Mouse (Mus musculus) forebrain, embryonic 14.5 days (tissue): ENCODE data around the gene Chpf2. TPM values are rescaled to one million over a fixed set of nuclear protein-coding genes. Genes with fewer than 3 reads are reported as not detected.
A peak's percentile ranks its signal among the peaks of the same experiment; 100 is the strongest.

Source experiments
- ATAC-seq: fragments of 200-750 bp; cut with Nextera tagmentation; 2 replicates; pipeline ENCODE4 v1.8.0; 2017; ENCODE audit warnings: mild to moderate bottlenecking, moderate library complexity
- DNase-seq: peaks from one replicate; pipeline ENCODE4 v3.0.0-alpha.2; 2015; ENCODE audit warnings: low spot score
- H3K27ac ChIP-seq: fragments of 300-500 bp; sonication (generic); 2 replicates; pipeline ENCODE4 v1.5.1; 2014; ENCODE audit warnings: low read depth, mild to moderate bottlenecking, control low read depth, low read length, moderate library complexity
- H3K27me3 ChIP-seq: fragments of 300-500 bp; sonication (generic); replicated peaks from 2 replicates; pipeline ENCODE4 v1.6.1; 2014; ENCODE audit warnings: low read length, control low read depth, mixed read lengths; ENCODE audit not compliant: control insufficient read depth, insufficient read depth
- H3K36me3 ChIP-seq: fragments of 300-500 bp; sonication (generic); 2 replicates; pipeline ENCODE4 v1.6.1; 2014; ENCODE audit warnings: low read length, control low read depth; ENCODE audit not compliant: control insufficient read depth, insufficient read depth
- H3K4me1 ChIP-seq: fragments of 300-500 bp; sonication (generic); 2 replicates; pipeline ENCODE4 v1.6.1; 2014; ENCODE audit warnings: antibody characterized with exemption, low read length, control low read depth; ENCODE audit not compliant: control insufficient read depth, insufficient read depth
- H3K4me2 ChIP-seq: fragments of 300-500 bp; sonication (generic); 2 replicates; pipeline ENCODE4 v1.6.1; 2014; ENCODE audit warnings: mild to moderate bottlenecking, control low read depth, low read length
- H3K4me3 ChIP-seq: fragments of 300-500 bp; sonication (generic); 2 replicates; pipeline ENCODE4 v1.5.1; 2014; ENCODE audit warnings: low read depth, low read length, control low read depth
- H3K9ac ChIP-seq: fragments of 300-500 bp; sonication (generic); 2 replicates; pipeline ENCODE4 v1.6.1; 2014; ENCODE audit warnings: mild to moderate bottlenecking, low read length, control low read depth, moderate library complexity
- H3K9me3 ChIP-seq: fragments of 300-500 bp; sonication (generic); replicated peaks from 2 replicates; pipeline ENCODE4 v1.6.1; 2016; ENCODE audit warnings: low read length, control low read depth, mixed read lengths; ENCODE audit not compliant: control insufficient read depth
- WGBS: fragments of 180-500 bp; shearing (Covaris S2); extraction: QIAGEN DNeasy Blood & Tissue Kit; methylation state at CpG from one replicate; pipeline ENCODE4 v1.1.7; 2014; 5-methylcytosine and 5-hydroxymethylcytosine counted together
- microRNA counts: library from miRNA; unstranded; fragments of <30 nt; microRNA quantifications from one replicate; lab custom pipeline; 2016
- microRNA-seq: library from miRNA; unstranded; fragments of <30 nt; microRNA quantifications from one replicate; pipeline ENCODE4, GENCODE M21; 2016
- polyA plus RNA-seq: library from polyadenylated mRNA; unstranded; fragments of >200 nt; fragmentation: Nextera tagmentation; extraction: Ambion mirVana; gene quantifications from 2 replicates; pipeline ENCODE4 v1.2.1, GENCODE M21; 2014

Chpf2 gene
- polyA plus RNA-seq, 1 experiment from 2014 or later = 10.6 TPM

- no peak for DNase-seq
- H3K36me3 ChIP-seq = no peaks in the 10 kb centered on the region
These were observed 51.6 kb downstream of the Chpf2 start for GRCm38 (mm10) chr5:24638131-24638530.

GRCm38 (mm10) chr5:24639081-24639480 lies 52.5 kb downstream of the Chpf2 start:
- H3K4me3 ChIP-seq = no peak overlapping the region
- WGBS = 71% methylated on average over 6 of the region's 6 CpGs
- DNase-seq = peak; percentile 64
- H3K27me3 ChIP-seq = no peaks in the 10 kb centered on the region
- no peaks in the 10 kb centered on the region for H3K9me3 ChIP-seq
- peaks cover 5% of the 10 kb centered on the region; the same call in 1 of the 2 replicates for H3K4me1 ChIP-seq
- H3K4me2 ChIP-seq = no peak overlapping the region
- H3K36me3 ChIP-seq = no peaks in the 10 kb centered on the region
- no peak overlapping the region for H3K27ac ChIP-seq
- peak; percentile 49; the same call in 1 of the 2 replicates for ATAC-seq
- no peak overlapping the region for H3K9ac ChIP-seq

More at GRCm38 (mm10) chr5:24638131-24638530, 51.6 kb downstream of the Chpf2 start:
- Histone ChIP-seq H3K27me3 (no peaks in the 10 kb centered on the region), H3K9me3 (no peaks in the 10 kb centered on the region), H3K4me1 (peaks cover 5% of the 10 kb centered on the region; the same call in 1 of the 2 replicates), H3K4me2 (no peak overlapping the region), H3K9ac (no peak overlapping the region), H3K27ac (no peak overlapping the region), H3K4me3 (no peak overlapping the region)
- 55% methylated on average over 6 of the region's 6 CpGs for WGBS
- ATAC-seq = no peak

MicroRNAs within 50 kb of the gene (microRNA counts, 519-probe panel; counts per million panel counts)
- microRNA mmu-miR-671-3p (lab: Ali Mortazavi, UCI) (not detected), microRNA mmu-miR-671-5p (lab: Ali Mortazavi, UCI) (not detected)

Small RNAs within 50 kb of the gene (microRNA-seq; reads per million reads assigned to microRNA genes)
- 390 reads per million, percentile 73 among the genes with 10 or more reads in this experiment for gene Mir671

Other genes with a start within 250 kb of the Chpf2 start
- gene Kcnh2, start 235.1 kb upstream of the Chpf2 start, polyA plus RNA-seq = 4.7 and 5.2 TPM in 2 replicates
- gene Nos3, start 221.9 kb upstream of the Chpf2 start, polyA plus RNA-seq = 4.6 and 7.6 TPM in 2 replicates
- gene Atg9b, start 194.6 kb upstream of the Chpf2 start, polyA plus RNA-seq = 0.48 and 0.74 TPM in 2 replicates
- 37.1 and 43.1 TPM in 2 replicates for gene Abcb8, start 193.1 kb upstream of the Chpf2 start, polyA plus RNA-seq
- gene Asic3, start 173.3 kb upstream of the Chpf2 start, polyA plus RNA-seq = not detected in 2 replicates
- gene Cdk5, start 163.2 kb upstream of the Chpf2 start, polyA plus RNA-seq = 106 and 113 TPM in 2 replicates
- gene Slc4a2, start 162.9 kb upstream of the Chpf2 start, polyA plus RNA-seq = 11.5 and 14.6 TPM in 2 replicates
- gene Fastk, start 141.5 kb upstream of the Chpf2 start, polyA plus RNA-seq = 89.3 and 94.3 TPM in 2 replicates
- 45.5 and 47.5 TPM in 2 replicates for gene Tmub1, start 138.9 kb upstream of the Chpf2 start, polyA plus RNA-seq
- gene Agap3, start 134.6 kb upstream of the Chpf2 start, polyA plus RNA-seq = 47.5 and 49.5 TPM in 2 replicates
- 0.49 and 0.51 TPM in 2 replicates for gene Gbx1, start 59.5 kb upstream of the Chpf2 start, polyA plus RNA-seq
- gene Asb10, start 45.8 kb upstream of the Chpf2 start, polyA plus RNA-seq = 0.09 and 0.17 TPM in 2 replicates
- gene 4931409K22Rik, start 29.9 kb upstream of the Chpf2 start, polyA plus RNA-seq = 0.06 and 0.09 TPM in 2 replicates
- gene Abcf2, start 9.3 kb upstream of the Chpf2 start, polyA plus RNA-seq = 111 and 112 TPM in 2 replicates
- 170 and 177 TPM in 2 replicates for gene Smarcd3, start 37.7 kb downstream of the Chpf2 start, polyA plus RNA-seq
- gene Nub1, start 98.8 kb downstream of the Chpf2 start, polyA plus RNA-seq = 59.8 and 65.3 TPM in 2 replicates
- gene Wdr86, start 144.0 kb downstream of the Chpf2 start, polyA plus RNA-seq = 6.1 and 6.4 TPM in 2 replicates
- 1.8 TPM in 1 of 2 replicates, not detected in the other for gene Crygn, start 171.3 kb downstream of the Chpf2 start, polyA plus RNA-seq